Mouse (Mus musculus) forebrain, embryonic 10.5 days (tissue): ENCODE results near the gene Gpx2. TPM values are rescaled to one million over a fixed set of nuclear protein-coding genes. Genes with fewer than 3 reads are reported as not detected.
A peak's percentile ranks its signal among the peaks of the same experiment; 100 is the strongest.
"Not testable (repeated sequence)": the region's sequence is repeated elsewhere in the genome, so short reads cannot be mapped to it uniquely, and the experiment has no call there.

Source experiments
- DNase-seq: peaks from one replicate; pipeline ENCODE4 v3.0.0-alpha.2; 2017; ENCODE audit warnings: low spot score; ENCODE audit errors: extremely low spot score
- H3K27ac ChIP-seq: fragments of 300-500 bp; sonication (generic); 2 replicates; pipeline ENCODE4 v1.5.1; 2016; ENCODE audit warnings: mild to moderate bottlenecking
- H3K27me3 ChIP-seq: fragments of 300-500 bp; sonication (generic); 2 replicates; pipeline ENCODE4 v1.6.1; 2016; ENCODE audit warnings: mild to moderate bottlenecking; ENCODE audit not compliant: poor library complexity, severe bottlenecking
- H3K36me3 ChIP-seq: fragments of 300-500 bp; sonication (generic); replicated peaks from 2 replicates; pipeline ENCODE4 v1.6.1; 2016; ENCODE audit warnings: mild to moderate bottlenecking, moderate library complexity
- H3K4me1 ChIP-seq: fragments of 300-500 bp; sonication (generic); 2 replicates; pipeline ENCODE4 v1.6.1; 2016
- H3K4me3 ChIP-seq: fragments of 300-500 bp; sonication (generic); 2 replicates; pipeline ENCODE4 v1.5.1; 2016; ENCODE audit warnings: mild to moderate bottlenecking, moderate library complexity
- H3K9me3 ChIP-seq: fragments of 300-500 bp; sonication (generic); 2 replicates; pipeline ENCODE4 v1.6.1; 2016; ENCODE audit warnings: mild to moderate bottlenecking, moderate library complexity
- WGBS: fragments of 180-500 bp; shearing (Covaris S2); methylation state at CpG from one replicate; pipeline ENCODE4 v1.1.7; 2016; 5-methylcytosine and 5-hydroxymethylcytosine counted together
- polyA plus RNA-seq: library from polyadenylated mRNA; unstranded; fragments of >200 nt; fragmentation: Nextera tagmentation; extraction: Ambion mirVana; gene quantifications from 2 replicates; pipeline ENCODE4 v1.2.1, GENCODE M21; 2016

The Gpx2 gene
- polyA plus RNA-seq, 1 experiment from 2014 or later = 0.21 TPM

GRCm38 (mm10) chr12:76796938-76797539, 1.7 kb upstream of the Gpx2 start:
- Histone ChIP-seq H3K9me3 (no peaks in the 10 kb centered on the region), H3K27ac (no peak overlapping the region), H3K36me3 (no peaks in the 10 kb centered on the region), H3K27me3 (no peaks in the 10 kb centered on the region), H3K4me3 (no peak overlapping the region), H3K4me1 (peaks cover 14% of the 10 kb centered on the region)
- no peak for DNase-seq
- 86% methylated on average over 7 of the region's 7 CpGs for WGBS

- H3K36me3 ChIP-seq, H3K9me3 ChIP-seq, H3K27ac ChIP-seq, H3K27me3 ChIP-seq, H3K4me3 ChIP-seq, H3K4me1 ChIP-seq, DNase-seq: not testable (repeated sequence)
- WGBS = 48% methylated on average over 14 of the region's 14 CpGs
Observed at GRCm38 (mm10) chr12:76792540-76792939, 2.8 kb downstream of the Gpx2 start.

DNA sequence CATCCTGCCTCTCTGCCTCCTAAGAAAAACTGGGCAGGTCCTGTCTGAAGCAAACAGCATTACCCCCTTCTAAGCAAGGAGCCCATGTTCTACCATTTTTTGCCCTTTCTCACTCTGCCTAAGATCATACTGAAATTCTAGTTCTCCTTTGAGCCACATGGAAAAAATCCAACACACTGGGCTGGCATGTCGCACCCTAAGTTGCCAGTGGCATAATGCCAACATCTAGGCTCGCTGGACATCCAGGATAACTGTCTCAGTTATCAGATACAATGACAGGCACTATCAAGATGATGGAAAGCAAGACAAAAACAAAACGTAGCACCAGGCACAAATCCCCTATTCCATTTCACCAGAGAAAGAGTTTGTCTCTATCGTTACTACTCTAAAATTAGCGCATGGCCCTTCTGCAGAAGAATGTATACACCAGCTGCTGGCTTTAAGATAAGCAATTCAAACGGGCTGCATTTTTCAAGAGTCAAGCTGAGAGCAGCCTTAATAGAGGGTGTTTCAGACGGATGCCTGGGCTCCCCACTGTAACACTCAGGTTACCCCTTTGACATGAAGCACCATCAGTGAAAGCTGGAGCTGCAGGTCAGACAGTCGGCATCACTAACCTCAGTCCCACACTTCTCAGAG, 4.8 kb downstream of the Gpx2 start:
- H3K27me3 ChIP-seq = no peaks in the 10 kb centered on the region

DNA sequence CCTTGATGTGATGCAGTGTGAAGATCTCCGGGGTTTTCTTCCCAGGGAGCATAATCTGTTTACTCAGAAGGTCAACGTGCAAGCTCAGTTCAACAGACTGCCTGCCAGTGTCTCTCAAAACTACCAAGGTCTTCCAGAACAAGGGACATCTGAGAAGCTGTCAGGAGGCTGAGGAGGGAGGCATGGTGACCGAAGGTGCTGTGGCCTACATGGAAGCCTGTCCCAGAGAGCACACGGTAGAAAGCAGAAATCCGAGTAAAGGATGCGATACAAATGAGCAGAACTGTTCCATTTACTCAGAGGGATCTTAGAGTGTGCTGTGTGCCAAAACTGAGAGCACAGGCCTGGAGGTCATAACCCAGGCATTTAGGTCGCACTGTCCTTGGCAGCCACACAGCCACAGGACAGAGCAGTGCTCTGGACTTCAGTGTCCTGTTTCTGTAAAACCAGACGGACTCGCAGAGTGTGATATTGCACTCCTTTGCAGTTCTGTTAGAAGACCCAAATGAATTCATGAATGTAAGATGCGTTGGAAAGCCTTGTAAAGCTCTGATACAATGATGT, 11.2 kb downstream of the Gpx2 start:
- no peak for DNase-seq
- no peaks in the 10 kb centered on the region for H3K27me3 ChIP-seq
- WGBS = 75% methylated on average over 10 of the region's 10 CpGs
- H3K4me3 ChIP-seq = no peak overlapping the region
- H3K9me3 ChIP-seq = no peaks in the 10 kb centered on the region
- no peak overlapping the region for H3K27ac ChIP-seq
- peaks cover 13% of the 10 kb centered on the region; the same call in 1 of the 2 replicates for H3K4me1 ChIP-seq
- H3K36me3 ChIP-seq = no peaks in the 10 kb centered on the region

More for the DNA sequence above, 4.8 kb downstream of the Gpx2 start:
- 79% methylated on average over 8 of the region's 8 CpGs for WGBS
- Histone ChIP-seq H3K27ac (no peak overlapping the region), H3K36me3 (no peaks in the 10 kb centered on the region), H3K9me3 (no peaks in the 10 kb centered on the region), H3K4me3 (no peak overlapping the region), H3K4me1 (no peaks in the 10 kb centered on the region)
- no peak for DNase-seq

DNA sequence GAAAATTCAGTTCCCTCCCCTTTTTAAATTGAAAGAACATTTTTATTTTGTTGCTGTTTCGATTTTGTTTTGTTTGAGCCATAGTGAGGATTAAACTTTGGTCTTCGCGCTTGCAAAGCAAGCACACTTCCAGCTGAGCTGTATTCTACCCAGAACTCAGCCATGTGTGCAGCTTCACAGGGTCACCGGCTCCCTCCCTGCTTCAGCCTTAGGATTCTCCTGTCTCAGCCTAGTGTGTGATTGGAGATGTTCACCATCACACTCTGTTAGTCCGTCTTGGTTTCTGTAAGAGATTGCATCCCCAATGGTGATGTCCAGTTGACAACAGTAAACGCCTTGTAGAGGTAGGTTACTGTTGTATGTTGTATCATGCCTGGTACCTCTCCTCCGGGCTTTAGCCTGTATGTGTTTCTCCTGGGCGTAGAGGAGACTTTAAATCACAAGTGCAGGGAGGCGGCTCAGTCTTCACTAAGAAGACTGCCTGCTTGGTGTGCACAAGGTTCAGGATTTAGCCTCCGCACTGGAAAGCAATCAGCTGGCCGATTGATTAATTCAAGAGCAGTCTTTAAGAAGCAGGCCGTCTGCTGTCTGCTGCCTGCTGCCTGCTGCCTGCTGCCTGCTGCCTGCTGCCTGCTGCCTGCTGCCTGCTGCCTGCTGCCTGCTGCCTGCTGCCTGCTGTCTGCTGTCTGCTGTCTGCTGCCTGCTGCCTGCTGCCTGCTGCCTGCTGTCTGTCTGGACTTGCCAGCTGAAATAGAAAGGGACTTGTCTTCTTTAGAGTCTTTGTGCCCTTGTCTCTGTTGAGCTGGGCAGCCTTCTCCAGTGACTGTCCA, 14.5 kb downstream of the Gpx2 start:
- Histone ChIP-seq H3K9me3 (no peaks in the 10 kb centered on the region), H3K36me3 (peaks cover 5% of the 10 kb centered on the region), H3K4me1 (peaks cover 13% of the 10 kb centered on the region; the same call in 1 of the 2 replicates), H3K27me3 (no peaks in the 10 kb centered on the region), H3K27ac (peak overlapping the region; percentile 44; the same call in 1 of the 2 replicates), H3K4me3 (no peak overlapping the region)
- 72% methylated on average over 12 of the region's 12 CpGs for WGBS
- no peak for DNase-seq

- no peak for DNase-seq
Observed at GRCm38 (mm10) chr12:76779951-76780350, 15.4 kb downstream of the Gpx2 start.

DNA sequence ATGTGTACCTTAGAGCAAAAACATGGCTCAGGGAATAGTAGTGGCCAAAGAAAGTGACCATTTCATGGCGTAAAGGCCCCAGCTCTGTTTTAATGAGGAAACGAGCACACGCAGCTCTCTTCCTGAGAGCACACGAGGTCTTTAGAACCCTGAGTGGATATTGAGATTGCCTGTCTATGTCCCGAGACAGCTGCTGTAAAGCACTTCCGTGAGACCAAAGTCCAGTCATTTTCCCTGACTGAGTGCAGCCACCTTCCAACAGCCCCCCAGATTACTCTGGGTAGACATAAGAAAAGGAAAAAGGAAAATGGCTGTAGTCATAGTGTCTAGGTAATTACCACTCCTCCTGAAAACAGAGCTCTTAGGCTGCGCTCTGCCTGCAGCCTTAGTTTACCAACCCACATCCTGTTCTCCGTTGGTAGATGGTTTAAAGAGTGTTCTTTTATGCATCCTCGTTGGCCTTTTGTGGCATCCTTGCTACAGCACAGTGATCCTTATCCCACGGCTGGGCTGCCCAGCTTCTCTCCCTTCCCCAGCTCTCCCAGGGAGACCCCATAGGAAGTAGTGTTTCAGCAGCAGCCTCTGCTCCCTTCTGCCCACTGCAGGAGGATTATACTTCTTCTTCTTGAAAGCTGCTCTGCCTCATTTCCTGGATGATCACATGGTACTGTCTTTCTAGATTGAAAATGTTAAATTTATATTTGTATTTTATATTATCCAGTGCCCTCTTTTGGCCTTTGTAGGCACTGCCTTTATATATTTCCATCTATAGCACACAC, 16.9 kb downstream of the Gpx2 start:
- no peak overlapping the region for H3K4me3 ChIP-seq
- H3K27me3 ChIP-seq = no peaks in the 10 kb centered on the region
- WGBS = 87% methylated on average over 10 of the region's 10 CpGs
- H3K9me3 ChIP-seq = no peaks in the 10 kb centered on the region
- H3K4me1 ChIP-seq = peaks cover 10% of the 10 kb centered on the region; the same call in 1 of the 2 replicates
- H3K27ac ChIP-seq = no peak overlapping the region
- no peak for DNase-seq
- peaks cover 5% of the 10 kb centered on the region for H3K36me3 ChIP-seq

More at GRCm38 (mm10) chr12:76779951-76780350, 15.4 kb downstream of the Gpx2 start:
- H3K27ac ChIP-seq = no peak overlapping the region
- peaks cover 5% of the 10 kb centered on the region for H3K36me3 ChIP-seq
- peaks cover 17% of the 10 kb centered on the region; the same call in 1 of the 2 replicates for H3K4me1 ChIP-seq
- WGBS = 92% methylated on average over 5 of the region's 5 CpGs
- no peaks in the 10 kb centered on the region for H3K27me3 ChIP-seq
- no peaks in the 10 kb centered on the region for H3K9me3 ChIP-seq
- H3K4me3 ChIP-seq = no peak overlapping the region

DNA sequence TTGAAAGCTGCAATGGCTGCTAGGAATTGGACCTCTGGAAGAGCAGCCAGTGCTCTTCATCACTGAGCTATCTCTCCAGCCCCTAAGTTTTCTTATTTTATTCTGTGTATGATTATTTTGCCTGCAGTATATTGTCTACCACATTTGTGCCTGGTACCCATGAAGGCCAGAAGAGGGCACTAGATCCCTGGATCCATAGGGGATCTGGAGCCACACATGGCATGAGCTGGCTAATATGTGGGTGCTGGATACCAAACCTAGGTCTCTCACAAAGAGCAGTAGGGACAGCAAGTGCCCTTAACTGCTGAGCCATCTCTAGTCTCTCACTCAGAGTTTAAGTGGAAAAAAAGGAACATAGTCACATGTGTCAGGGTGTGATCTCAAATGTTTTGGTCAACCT, 17.5 kb downstream of the Gpx2 start:
- H3K4me1 ChIP-seq = peaks cover 10% of the 10 kb centered on the region; the same call in 1 of the 2 replicates
- no peak for DNase-seq
- H3K27ac ChIP-seq = no peak overlapping the region
- H3K4me3 ChIP-seq = no peak overlapping the region
- H3K27me3 ChIP-seq = no peaks in the 10 kb centered on the region
- peaks cover 5% of the 10 kb centered on the region for H3K36me3 ChIP-seq
- H3K9me3 ChIP-seq = no peaks in the 10 kb centered on the region

DNA sequence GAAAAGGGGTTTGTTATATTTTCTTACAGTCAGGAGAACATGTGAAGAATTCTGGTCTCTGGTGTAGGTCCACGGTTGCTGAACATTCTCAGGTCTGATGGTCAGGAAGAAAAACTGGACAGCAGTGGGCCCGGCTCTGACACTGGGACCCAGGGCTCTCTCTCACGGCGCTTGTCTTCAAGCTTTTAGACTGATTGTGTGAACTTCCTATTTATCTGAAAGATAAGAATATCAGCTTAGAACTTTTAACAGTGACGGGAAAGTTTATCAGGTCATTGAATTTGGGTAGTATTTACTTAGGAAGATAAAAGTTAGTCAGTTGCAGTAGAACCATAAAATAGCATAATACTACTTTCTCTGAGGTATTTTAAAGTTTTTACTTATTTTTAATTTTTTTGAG, 18.5 kb downstream of the Gpx2 start:
- no peak for DNase-seq
- no peak overlapping the region for H3K4me3 ChIP-seq
- H3K36me3 ChIP-seq = peaks cover 5% of the 10 kb centered on the region
- peaks cover 10% of the 10 kb centered on the region; the same call in 1 of the 2 replicates for H3K4me1 ChIP-seq
- no peak overlapping the region for H3K27ac ChIP-seq
- WGBS = 93% methylated on average over 5 of the region's 5 CpGs
- H3K9me3 ChIP-seq = no peaks in the 10 kb centered on the region
- no peaks in the 10 kb centered on the region for H3K27me3 ChIP-seq

GRCm38 (mm10) chr12:76775132-76775531, 20.2 kb downstream of the Gpx2 start:
- Histone ChIP-seq H3K4me3 (no peak overlapping the region), H3K27ac (no peak overlapping the region), H3K9me3 (no peaks in the 10 kb centered on the region), H3K4me1 (peaks cover 3% of the 10 kb centered on the region; the same call in 1 of the 2 replicates), H3K27me3 (no peaks in the 10 kb centered on the region), H3K36me3 (peaks cover 5% of the 10 kb centered on the region)
- DNase-seq = no peak
- WGBS = 71% methylated on average over 4 of the region's 4 CpGs

- Histone ChIP-seq H3K4me1 (peaks cover 3% of the 10 kb centered on the region; the same call in 1 of the 2 replicates), H3K9me3 (no peaks in the 10 kb centered on the region), H3K27me3 (no peaks in the 10 kb centered on the region), H3K27ac (no peak overlapping the region), H3K36me3 (peaks cover 5% of the 10 kb centered on the region), H3K4me3 (no peak overlapping the region)
- no peak for DNase-seq
- WGBS = 85% methylated on average over 3 of the region's 3 CpGs
Observed at GRCm38 (mm10) chr12:76774652-76775051, 20.7 kb downstream of the Gpx2 start.

DNA sequence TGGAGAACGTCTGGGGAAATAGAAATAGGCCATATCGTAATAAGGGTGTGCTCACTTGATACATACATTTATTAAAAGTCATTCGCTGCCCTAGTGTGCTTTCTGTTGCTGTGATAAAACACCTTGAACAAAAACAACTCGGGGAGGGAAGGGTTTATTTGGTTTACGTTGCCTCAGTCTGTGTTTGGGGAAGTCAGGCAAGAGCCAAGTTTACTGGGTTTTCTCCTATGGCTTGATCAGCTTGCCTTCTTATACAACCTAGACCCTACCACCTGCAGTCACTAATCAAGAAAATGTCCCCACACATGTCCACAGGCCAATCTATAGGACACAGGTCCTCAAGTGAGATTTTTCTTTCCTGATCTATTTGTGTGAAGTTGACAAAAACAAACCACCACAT, 23.8 kb downstream of the Gpx2 start:
- no peak overlapping the region for H3K4me3 ChIP-seq
- H3K27ac ChIP-seq = no peak overlapping the region
- no peak for DNase-seq
- no peaks in the 10 kb centered on the region for H3K9me3 ChIP-seq
- no peaks in the 10 kb centered on the region for H3K36me3 ChIP-seq
- H3K27me3 ChIP-seq = no peaks in the 10 kb centered on the region
- 89% methylated on average over 5 of the region's 5 CpGs for WGBS
- peaks cover 5% of the 10 kb centered on the region for H3K4me1 ChIP-seq
